Mouse (Mus musculus): Measurements from ENCODE around the gene Amd1. TPM values are rescaled to one million over a fixed set of nuclear protein-coding genes. Genes with fewer than 3 reads are reported as not detected.

Gene Amd1
- polyA plus RNA-seq (2014; fragmentation: Illumina TruSeq; extraction: RNeasy Lipid Tissue Mini Kit (QIAGEN cat#74804); ENCODE audit: insufficient read depth, low read depth, low replicate concordance), result 46.0 TPM

GRCm38 (mm10) chr10:40302140-40302985, at the start of gene Amd1:
Amd1 (minus strand) TSS chr10:40302186.

GRCm38 (mm10) chr10:40339351-40339964, 37.5 kb upstream of the Amd1 start, which contains the start of gene Cdk19:
Cdk19 (plus strand) TSS chr10:40339564.

GRCm38 (mm10) chr10:40257414-40258255, 44.4 kb downstream of the Amd1 start, which contains the start of gene Gtf3c6:
Gtf3c6 (minus strand) TSS chr10:40258108.

DNA sequence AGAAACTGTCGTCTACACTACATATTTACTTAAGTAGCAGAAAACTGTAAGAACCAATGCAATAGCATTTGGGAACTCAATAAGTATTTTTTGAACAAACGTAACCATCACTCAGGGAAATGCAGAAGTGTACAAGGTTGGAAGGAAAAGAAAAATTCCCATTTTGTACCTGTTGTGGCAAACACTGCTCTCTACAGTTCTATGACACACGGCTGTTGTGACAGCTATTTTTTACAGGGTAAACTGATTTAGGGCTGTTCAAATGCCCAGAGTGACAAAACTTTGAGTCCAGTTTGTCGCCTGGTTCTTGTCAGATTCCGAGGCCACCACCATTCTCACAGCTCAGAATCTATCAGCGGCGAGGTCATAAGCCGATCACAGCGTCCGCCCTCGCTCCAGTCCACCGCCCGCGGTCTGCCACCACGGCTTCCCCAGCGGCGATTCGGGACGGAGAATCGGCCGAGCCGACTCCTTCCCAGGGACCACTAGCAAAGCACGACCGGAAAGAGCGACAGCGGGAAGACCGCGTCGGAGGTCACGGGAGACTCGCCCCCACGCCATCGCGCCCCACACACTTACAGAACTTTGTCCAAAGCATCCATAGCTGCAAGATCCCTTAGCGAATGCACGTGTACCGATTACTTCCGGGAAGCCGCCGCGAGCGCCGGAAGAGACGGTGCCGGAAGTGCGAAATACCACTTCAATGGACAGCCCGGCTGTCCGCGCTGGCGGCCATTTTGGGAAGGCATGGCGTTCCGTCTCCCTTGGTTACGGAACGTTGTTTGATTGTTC, 55.4 kb downstream of the Amd1 start, which contains the start of gene Rpf2:
TSS of gene Rpf2 (minus strand) at position 663 of the 792 bp plus-strand sequence.

Other genes starting within 250 kb of the Amd1 start
- 5.3 TPM for gene Slc16a10, start 159.9 kb downstream of the Amd1 start, polyA plus RNA-seq (2014; fragmentation: Illumina TruSeq; extraction: RNeasy Lipid Tissue Mini Kit (QIAGEN cat#74804); ENCODE audit: insufficient read depth, low read depth, low replicate concordance)
- 14.1 TPM for gene Rpf2, start 55.1 kb downstream of the Amd1 start, polyA plus RNA-seq (2014; fragmentation: Illumina TruSeq; extraction: RNeasy Lipid Tissue Mini Kit (QIAGEN cat#74804); ENCODE audit: insufficient read depth, low read depth, low replicate concordance)
- 40.5 TPM for gene Gtf3c6, start 44.1 kb downstream of the Amd1 start, polyA plus RNA-seq (2014; fragmentation: Illumina TruSeq; extraction: RNeasy Lipid Tissue Mini Kit (QIAGEN cat#74804); ENCODE audit: insufficient read depth, low read depth, low replicate concordance)
- 12.3 TPM for gene Cdk19, start 37.4 kb upstream of the Amd1 start, polyA plus RNA-seq (2014; fragmentation: Illumina TruSeq; extraction: RNeasy Lipid Tissue Mini Kit (QIAGEN cat#74804); ENCODE audit: insufficient read depth, low read depth, low replicate concordance)